Mouse (Mus musculus) hindbrain, embryonic 12.5 days (tissue): Measurements from ENCODE around the gene C2. TPM values are rescaled to one million over a fixed set of nuclear protein-coding genes. Genes with fewer than 3 reads are reported as not detected.

Experiments
- ATAC-seq: fragments of 200-750 bp; cut with Nextera tagmentation; 2 replicates; pipeline ENCODE4 v1.8.0; 2017; ENCODE audit warnings: moderate TSS enrichment; ENCODE audit not compliant: low FRiP score
- H3K27ac ChIP-seq: fragments of 300-500 bp; sonication (generic); 2 replicates; pipeline ENCODE4 v1.5.1; 2016; ENCODE audit warnings: mild to moderate bottlenecking
- H3K27me3 ChIP-seq: fragments of 300-500 bp; sonication (generic); 2 replicates; pipeline ENCODE4 v1.6.1; 2016; ENCODE audit warnings: mild to moderate bottlenecking
- H3K36me3 ChIP-seq: fragments of 300-500 bp; sonication (generic); 2 replicates; pipeline ENCODE4 v1.6.1; 2016; ENCODE audit warnings: mild to moderate bottlenecking
- H3K4me1 ChIP-seq: fragments of 300-500 bp; sonication (generic); 2 replicates; pipeline ENCODE4 v1.6.1; 2016
- H3K4me2 ChIP-seq: fragments of 300-500 bp; sonication (generic); replicated peaks from 2 replicates; pipeline ENCODE4 v1.6.1; 2016; ENCODE audit warnings: mild to moderate bottlenecking
- H3K4me3 ChIP-seq: fragments of 300-500 bp; sonication (generic); 2 replicates; pipeline ENCODE4 v1.5.1; 2016; ENCODE audit warnings: mild to moderate bottlenecking
- H3K9ac ChIP-seq: fragments of 300-500 bp; sonication (generic); 2 replicates; pipeline ENCODE4 v1.6.1; 2016; ENCODE audit warnings: mild to moderate bottlenecking, moderate library complexity
- H3K9me3 ChIP-seq: fragments of 300-500 bp; sonication (generic); replicated peaks from 2 replicates; pipeline ENCODE4 v1.6.1; 2016; ENCODE audit warnings: mild to moderate bottlenecking
- WGBS: fragments of 180-500 bp; shearing (Covaris S2); methylation state at CpG from one replicate; pipeline ENCODE4 v1.1.7; 2016; 5-methylcytosine and 5-hydroxymethylcytosine counted together
- polyA plus RNA-seq: library from polyadenylated mRNA; unstranded; fragments of >200 nt; fragmentation: Nextera tagmentation; extraction: Ambion mirVana; gene quantifications from 2 replicates; pipeline ENCODE4 v1.2.1, GENCODE M21; 2016

C2 gene
- polyA plus RNA-seq, 1 experiment from 2014 or later, result 2.6 TPM

- H3K4me2 ChIP-seq, result no peak overlapping the region
- peaks cover 19% of the 10 kb centered on the region for H3K4me1 ChIP-seq
- WGBS, result 96% methylated on average over 2 of the region's 2 CpGs
- no peaks in the 10 kb centered on the region for H3K27me3 ChIP-seq
- ATAC-seq, result no peak
- no peak overlapping the region for H3K9ac ChIP-seq
- H3K9me3 ChIP-seq, result no peaks in the 10 kb centered on the region
- peaks cover 4% of the 10 kb centered on the region for H3K36me3 ChIP-seq
- H3K27ac ChIP-seq, result no peak overlapping the region
- no peak overlapping the region for H3K4me3 ChIP-seq
Measured at GRCm38 (mm10) chr17:34891377-34891776, 6.7 kb downstream of the C2 start.

GRCm38 (mm10) chr17:34890074-34890743 is 7.9 kb downstream of the C2 start:
- no peak overlapping the region for H3K27ac ChIP-seq
- H3K9ac ChIP-seq, result no peak overlapping the region
- H3K4me1 ChIP-seq, result peaks cover 7% of the 10 kb centered on the region
- no peak overlapping the region for H3K4me2 ChIP-seq
- 88% methylated on average over 12 of the region's 12 CpGs for WGBS
- no peak overlapping the region for H3K4me3 ChIP-seq
- no peaks in the 10 kb centered on the region for H3K36me3 ChIP-seq
- H3K27me3 ChIP-seq, result no peaks in the 10 kb centered on the region
- no peaks in the 10 kb centered on the region for H3K9me3 ChIP-seq
- ATAC-seq, result no peak

- Histone ChIP-seq H3K36me3 (no peaks in the 10 kb centered on the region), H3K27me3 (peaks cover 10% of the 10 kb centered on the region; the same call in 1 of the 2 replicates), H3K9me3 (no peaks in the 10 kb centered on the region), H3K4me1 (no peaks in the 10 kb centered on the region), H3K4me2 (no peak overlapping the region), H3K4me3 (no peak overlapping the region), H3K27ac (no peak overlapping the region), H3K9ac (no peak overlapping the region)
- no peak for ATAC-seq
- WGBS, result 88% methylated on average over 5 of the region's 5 CpGs
Measured at GRCm38 (mm10) chr17:34887942-34888341, 10.1 kb downstream of the C2 start.

GRCm38 (mm10) chr17:34885615-34886014 is 12.4 kb downstream of the C2 start:
- Histone ChIP-seq H3K27me3 (peaks cover 23% of the 10 kb centered on the region), H3K9me3 (no peaks in the 10 kb centered on the region), H3K27ac (no peak overlapping the region), H3K36me3 (no peaks in the 10 kb centered on the region), H3K4me2 (no peak overlapping the region), H3K4me3 (no peak overlapping the region), H3K9ac (no peak overlapping the region), H3K4me1 (no peaks in the 10 kb centered on the region; the same call in 1 of the 2 replicates)
- ATAC-seq, result no peak
- 82% methylated on average over 3 of the region's 3 CpGs for WGBS

- Histone ChIP-seq H3K9me3 (no peaks in the 10 kb centered on the region), H3K4me3 (no peak overlapping the region), H3K4me2 (no peak overlapping the region), H3K4me1 (no peaks in the 10 kb centered on the region; the same call in 1 of the 2 replicates), H3K27ac (no peak overlapping the region), H3K36me3 (no peaks in the 10 kb centered on the region), H3K27me3 (peaks cover 23% of the 10 kb centered on the region), H3K9ac (no peak overlapping the region)
- 86% methylated on average over 6 of the region's 6 CpGs for WGBS
- no peak for ATAC-seq
Measured at GRCm38 (mm10) chr17:34884704-34885103, 13.4 kb downstream of the C2 start.

GRCm38 (mm10) chr17:34883332-34883731 is 14.7 kb downstream of the C2 start:
- Histone ChIP-seq H3K27me3 (peaks cover 23% of the 10 kb centered on the region), H3K9ac (no peak overlapping the region), H3K36me3 (no peaks in the 10 kb centered on the region), H3K4me2 (no peak overlapping the region), H3K9me3 (no peaks in the 10 kb centered on the region), H3K4me1 (no peaks in the 10 kb centered on the region; the same call in 1 of the 2 replicates), H3K27ac (no peak overlapping the region), H3K4me3 (no peak overlapping the region)
- no peak for ATAC-seq
- 67% methylated on average over 3 of the region's 3 CpGs for WGBS

GRCm38 (mm10) chr17:34881683-34882310 is 16.3 kb downstream of the C2 start, which contains the start of gene Gm20547:
Gene Gm20547, minus strand, starts transcription at chr17:34882042.
- H3K36me3 ChIP-seq, result no peaks in the 10 kb centered on the region
- H3K4me3 ChIP-seq, result no peak within 1 kb of the TSS
- no peak within 1 kb of the TSS for H3K27ac ChIP-seq
- peaks cover 23% of the 10 kb centered on the region for H3K27me3 ChIP-seq
- WGBS, result 9% methylated on average over 15 of the region's 15 CpGs
- H3K4me2 ChIP-seq, result peak within 1 kb of the TSS; percentile 4; the same call in 1 of the 2 replicates
- H3K9ac ChIP-seq, result peak within 1 kb of the TSS; percentile 33; the same call in 1 of the 2 replicates
- no peak for ATAC-seq
- no peaks in the 10 kb centered on the region; the same call in 1 of the 2 replicates for H3K4me1 ChIP-seq
- H3K9me3 ChIP-seq, result no peaks in the 10 kb centered on the region

GRCm38 (mm10) chr17:34881166-34881565 is 16.9 kb downstream of the C2 start:
- Histone ChIP-seq H3K4me3 (no peak overlapping the region), H3K4me1 (no peaks in the 10 kb centered on the region; the same call in 1 of the 2 replicates), H3K36me3 (no peaks in the 10 kb centered on the region), H3K4me2 (0 out of 2 replicates have a peak overlapping the region, but pooled peaks have one; percentile 4), H3K9ac (no peak overlapping the region), H3K9me3 (no peaks in the 10 kb centered on the region), H3K27ac (no peak overlapping the region), H3K27me3 (peaks cover 23% of the 10 kb centered on the region)
- ATAC-seq, result no peak

GRCm38 (mm10) chr17:34879336-34879879 is 18.7 kb downstream of the C2 start, which contains the start of gene Zbtb12:
Gene Zbtb12, plus strand, starts transcription at chr17:34879483.
- Histone ChIP-seq H3K27me3 (peaks cover 23% of the 10 kb centered on the region), H3K36me3 (no peaks in the 10 kb centered on the region), H3K9me3 (no peaks in the 10 kb centered on the region), H3K4me3 (no peak within 1 kb of the TSS), H3K4me2 (no peak within 1 kb of the TSS), H3K27ac (no peak within 1 kb of the TSS), H3K9ac (no peak within 1 kb of the TSS), H3K4me1 (no peaks in the 10 kb centered on the region; the same call in 1 of the 2 replicates)
- 63% methylated on average over 11 of the region's 11 CpGs for WGBS
- no peak for ATAC-seq

- Histone ChIP-seq H3K4me1 (no peaks in the 10 kb centered on the region), H3K27me3 (no peaks in the 10 kb centered on the region), H3K36me3 (no peaks in the 10 kb centered on the region), H3K9ac (no peak overlapping the region), H3K9me3 (no peaks in the 10 kb centered on the region), H3K27ac (no peak overlapping the region), H3K4me3 (no peak overlapping the region), H3K4me2 (no peak overlapping the region)
- ATAC-seq, result no peak
- WGBS, result 85% methylated on average over 6 of the region's 6 CpGs
Measured at GRCm38 (mm10) chr17:34874321-34874720, 23.7 kb downstream of the C2 start.

GRCm38 (mm10) chr17:34865981-34866380 is 32.1 kb downstream of the C2 start:
- no peak overlapping the region for H3K4me2 ChIP-seq
- H3K36me3 ChIP-seq, result no peaks in the 10 kb centered on the region
- H3K9me3 ChIP-seq, result no peaks in the 10 kb centered on the region
- no peak overlapping the region for H3K4me3 ChIP-seq
- no peak for ATAC-seq
- H3K9ac ChIP-seq, result no peak overlapping the region
- H3K27ac ChIP-seq, result no peak overlapping the region
- H3K4me1 ChIP-seq, result no peaks in the 10 kb centered on the region
- no peaks in the 10 kb centered on the region for H3K27me3 ChIP-seq
- 71% methylated on average over 7 of the region's 7 CpGs for WGBS

- 68% methylated on average over 8 of the region's 8 CpGs for WGBS
- 0 out of 2 replicates have a peak within 1 kb of the TSS, but pooled peaks have one; percentile 13 for H3K9ac ChIP-seq
- no peak within 1 kb of the TSS for H3K4me2 ChIP-seq
- H3K27me3 ChIP-seq, result no peaks in the 10 kb centered on the region
- H3K27ac ChIP-seq, result no peak within 1 kb of the TSS
- no peaks in the 10 kb centered on the region for H3K9me3 ChIP-seq
- no peak within 1 kb of the TSS for H3K4me3 ChIP-seq
- ATAC-seq, result no peak
- H3K4me1 ChIP-seq, result no peaks in the 10 kb centered on the region
- H3K36me3 ChIP-seq, result no peaks in the 10 kb centered on the region
Measured at GRCm38 (mm10) chr17:34862416-34863081, 35.5 kb downstream of the C2 start, which contains the start of gene Cfb. Gene Cfb, minus strand, starts transcription at chr17:34862518.
